11 mouse cellular contexts compared by ENCODE assay signal in genomic region chr6:127888581-127888980, GRCm38 (mm10). TPM values are rescaled to one million over a fixed set of nuclear protein-coding genes. Genes with fewer than 3 reads are reported as not detected.
DNase-seq lines count a peak whose midpoint lies in the region; ATAC-seq and TF ChIP-seq lines count a peak whose summit lies in the region.
"Had no signal": no experiment of that assay in that cellular context is flagged by ENCODE, and none has a peak within 500 bp of the region (broad histone marks: within the 10 kb centered on the region; RNA-seq: fewer than 3 reads in every experiment).

No protein-coding gene starts in this region.

- no peak for TF ChIP-seq CTCF in lung, adult 2 months (IDR thresholded peaks at IDR 0.05; ENCODE audit: insufficient read depth, low read length)

- H3K27ac ChIP-seq in forebrain, embryonic 13.5 days = peak overlapping the region; percentile 90
- no peak overlapping the region for H3K27ac ChIP-seq in limb, embryonic 11.5 days (replicated peaks; ENCODE audit: low read depth, low read length)
- H3K27ac ChIP-seq in stomach, embryonic 15.5 days = no peak overlapping the region

- TF ChIP-seq POLR2A in lung, adult 2 months (IDR thresholded peaks at IDR 0.05; ENCODE audit: borderline replicate concordance, extremely low read depth, low read depth, low read length) = no peak

- H3K4me2 ChIP-seq in forebrain, embryonic 13.5 days = peak overlapping the region; percentile 75
- H3K4me2 ChIP-seq in limb, embryonic 11.5 days (ENCODE audit: low read depth, severe bottlenecking) = peak overlapping the region; percentile 91
- peak overlapping the region; percentile 91; the same call in 1 of the 2 replicates for H3K4me2 ChIP-seq in stomach, embryonic 15.5 days

- DNase-seq in lung, adult 2 months = peak; percentile 17
- no peak for DNase-seq in lung, postnatal 14 days
- DNase-seq in limb, embryonic 11.5 days (ENCODE audit: low spot score) = no peak
- DNase-seq in adrenal gland, adult (ENCODE audit: inconsistent age in 2 of 2, low spot score in 1 of 2) = no peak
- no peak for DNase-seq in cerebellum, postnatal 10 days
- no peak for DNase-seq in kidney, postnatal 4 days
- DNase-seq: adrenal gland, postnatal 25 days; heart, postnatal 10 days; lung, postnatal 4 days had no signal

- peak overlapping the region; percentile 79 for H3K9ac ChIP-seq in forebrain, embryonic 13.5 days
- H3K9ac ChIP-seq in limb, embryonic 11.5 days (ENCODE audit: low read length) = peak overlapping the region; percentile 85
- no peak overlapping the region for H3K9ac ChIP-seq in stomach, embryonic 15.5 days

- no peaks in the 10 kb centered on the region for H3K9me3 ChIP-seq in forebrain, embryonic 13.5 days (replicated peaks)
- H3K9me3 ChIP-seq in limb, embryonic 11.5 days (ENCODE audit: control insufficient read depth, low read length) = no peaks in the 10 kb centered on the region; the same call in 1 of the 2 replicates
- no peaks in the 10 kb centered on the region for H3K9me3 ChIP-seq in stomach, embryonic 15.5 days

- peaks cover 2% of the 10 kb centered on the region; the same call in 1 of the 2 replicates for H3K4me1 ChIP-seq in lung, adult 2 months (ENCODE audit: control insufficient read depth, insufficient read depth, low read length)
- H3K4me1 ChIP-seq in forebrain, embryonic 13.5 days = peaks cover 30% of the 10 kb centered on the region
- H3K4me1 ChIP-seq in limb, embryonic 11.5 days (ENCODE audit: control insufficient read depth, insufficient read depth, low read length) = peaks cover 14% of the 10 kb centered on the region; the same call in 1 of the 2 replicates
- H3K4me1 ChIP-seq in stomach, embryonic 15.5 days = peaks cover 16% of the 10 kb centered on the region; the same call in 1 of the 2 replicates

- peak overlapping the region; percentile 75 for H3K4me3 ChIP-seq in lung, adult 2 months (replicated peaks; ENCODE audit: extremely low read depth, low read depth, low read length)
- H3K4me3 ChIP-seq in forebrain, embryonic 13.5 days = peak overlapping the region; percentile 51
- H3K4me3 ChIP-seq in limb, embryonic 11.5 days (ENCODE audit: low read depth, low read length) = peak overlapping the region; percentile 56
- peak overlapping the region; percentile 43 for H3K4me3 ChIP-seq in stomach, embryonic 15.5 days (replicated peaks)

- no peaks in the 10 kb centered on the region for H3K36me3 ChIP-seq in forebrain, embryonic 13.5 days (ENCODE audit: poor library complexity, severe bottlenecking)
- no peaks in the 10 kb centered on the region for H3K36me3 ChIP-seq in limb, embryonic 11.5 days (ENCODE audit: control insufficient read depth, insufficient read depth, low read length)
- no peaks in the 10 kb centered on the region for H3K36me3 ChIP-seq in stomach, embryonic 15.5 days

- H3K27me3 ChIP-seq in forebrain, embryonic 13.5 days = no peaks in the 10 kb centered on the region
- no peaks in the 10 kb centered on the region for H3K27me3 ChIP-seq in limb, embryonic 11.5 days (ENCODE audit: control insufficient read depth, insufficient read depth, low read length)
- 0 out of 2 replicates have a peak, but pooled peaks cover 8% of the 10 kb centered on the region for H3K27me3 ChIP-seq in stomach, embryonic 15.5 days (replicated peaks)

- ATAC-seq in forebrain, embryonic 13.5 days = no peak
- no peak for ATAC-seq in limb, embryonic 11.5 days (ENCODE audit: insufficient number of reproducible peaks, low FRiP score, low TSS enrichment, low read depth)
- ATAC-seq in stomach, embryonic 15.5 days (ENCODE audit: insufficient read depth, low FRiP score, low read depth) = no peak

- WGBS in lung, adult 2 months = 73% methylated on average over 3 of the region's 3 CpGs
- whole genome bisulfite sequencing in forebrain, embryonic 13.5 days = 70% methylated on average over 3 of the region's 3 CpGs
- 59% methylated on average over 3 of the region's 3 CpGs for WGBS in limb, embryonic 11.5 days
- WGBS in stomach, embryonic 15.5 days = 68% methylated on average over 3 of the region's 3 CpGs

RNA-seq across cellular contexts. Expression of gene Tspan11, which starts 1.2 kb away (rescaled TPM):
- polyA plus RNA-seq in lung, adult 2 months (2012; rRNA removed) = 47.4 and 85.7 TPM in 2 replicates
- 10.6 and 14.7 TPM in 2 replicates for polyA plus RNA-seq in forebrain, embryonic 13.5 days (2015; fragmentation: Nextera tagmentation; extraction: Ambion mirVana)
- 13.6 and 13.7 TPM in 2 replicates for polyA plus RNA-seq in limb, embryonic 11.5 days (2014; fragmentation: Nextera tagmentation; extraction: Ambion mirVana)
- 3.9 and 5.2 TPM in 2 replicates for polyA plus RNA-seq in stomach, embryonic 15.5 days (2015; fragmentation: Nextera tagmentation; extraction: Ambion mirVana)
